Mouse (Mus musculus) naive thymus-derived CD4-positive, alpha-beta T cell, adult 5 months (primary cell): ENCODE data around the gene Gbp2b. TPM values are rescaled to one million over a fixed set of nuclear protein-coding genes. Genes with fewer than 3 reads are reported as not detected.

Source experiments
- polyA plus RNA-seq: library from polyadenylated mRNA; unstranded; fragments of 100-300 nt; shearing (Covaris generic); gene quantifications from one replicate; pipeline ENCODE4 v1.2.1, GENCODE M21; 2017

Gbp2b gene
- polyA plus RNA-seq = 0.21 TPM

GRCm38 (mm10) chr3:142594547-142594946, at the start of gene Gbp2b:
Gene Gbp2b, plus strand, starts transcription at chr3:142594847.

GRCm38 (mm10) chr3:142559632-142560228, 34.9 kb upstream of the Gbp2b start, which contains the start of gene Gbp3:
Gene Gbp3, plus strand, starts transcription at chr3:142560026.

GRCm38 (mm10) chr3:142620111-142620955, 25.7 kb downstream of the Gbp2b start, which contains the start of gene Gbp2:
Gene Gbp2, plus strand, starts transcription at chr3:142620602.

Other genes with a start within 250 kb of the Gbp2b start
- gene Pdlim5, start 199.2 kb upstream of the Gbp2b start, polyA plus RNA-seq = 56.3 TPM
- gene Gbp5, start 100.9 kb upstream of the Gbp2b start, polyA plus RNA-seq = 7.1 TPM
- gene Gbp7, start 64.5 kb upstream of the Gbp2b start, polyA plus RNA-seq = 46.6 TPM
- 10.2 TPM for gene Gbp3, start 34.8 kb upstream of the Gbp2b start, polyA plus RNA-seq
- gene Gbp2, start 25.8 kb downstream of the Gbp2b start, polyA plus RNA-seq = 31.9 TPM
- gene Kyat3, start 106.2 kb downstream of the Gbp2b start, polyA plus RNA-seq = 0.95 TPM
- gene Gtf2b, start 170.2 kb downstream of the Gbp2b start, polyA plus RNA-seq = 77.5 TPM